Mouse (Mus musculus): ENCODE data around the gene Sdccag8. TPM values are rescaled to one million over a fixed set of nuclear protein-coding genes. Genes with fewer than 3 reads are reported as not detected.

Gene Sdccag8
- total RNA-seq, 2 experiments from 2014 or later, result 9.8 to 12.7 TPM

GRCm38 (mm10) chr1:176874155-176874554, 59.7 kb downstream of the Sdccag8 start:
- no peak for DNase-seq (ENCODE audit: low spot score in 2 of 2)

- DNase-seq (ENCODE audit: low spot score in 2 of 2), result peak; percentile 37 to 45
Measured at GRCm38 (mm10) chr1:176877756-176878155, 63.3 kb downstream of the Sdccag8 start.

GRCm38 (mm10) chr1:176879005-176879404, 64.5 kb downstream of the Sdccag8 start:
- DNase-seq (ENCODE audit: low spot score in 2 of 2), result peak in 1 of 2 experiments; percentile 51

GRCm38 (mm10) chr1:176879614-176880013, 65.2 kb downstream of the Sdccag8 start:
- no peak for DNase-seq (ENCODE audit: low spot score in 2 of 2)

GRCm38 (mm10) chr1:176880101-176880500, 65.6 kb downstream of the Sdccag8 start:
- DNase-seq (ENCODE audit: low spot score in 2 of 2), result no peak

- no peak for DNase-seq (ENCODE audit: low spot score in 2 of 2)
Measured at GRCm38 (mm10) chr1:176880943-176881342, 66.5 kb downstream of the Sdccag8 start.

GRCm38 (mm10) chr1:176885207-176885933, 70.9 kb downstream of the Sdccag8 start:
- no peak for DNase-seq (ENCODE audit: low spot score in 2 of 2)

GRCm38 (mm10) chr1:176886002-176886401, 71.5 kb downstream of the Sdccag8 start:
- no peak for DNase-seq (ENCODE audit: low spot score in 2 of 2)

- no peak for DNase-seq (ENCODE audit: low spot score in 2 of 2)
Measured at GRCm38 (mm10) chr1:176903741-176904140, 89.3 kb downstream of the Sdccag8 start.

GRCm38 (mm10) chr1:176915946-176916345, 101.5 kb downstream of the Sdccag8 start:
- DNase-seq (ENCODE audit: low spot score in 2 of 2), result no peak

- DNase-seq (ENCODE audit: low spot score in 2 of 2), result peak in 1 of 2 experiments; percentile 21
Measured at GRCm38 (mm10) chr1:176919486-176919885, 105.0 kb downstream of the Sdccag8 start.

- DNase-seq (ENCODE audit: low spot score in 2 of 2), result no peak
Measured at GRCm38 (mm10) chr1:176922842-176923241, 108.4 kb downstream of the Sdccag8 start.

- DNase-seq (ENCODE audit: low spot score in 2 of 2), result no peak
Measured at GRCm38 (mm10) chr1:176926009-176926408, 111.5 kb downstream of the Sdccag8 start.

- DNase-seq (ENCODE audit: low spot score in 2 of 2), result no peak
Measured at GRCm38 (mm10) chr1:176927312-176927711, 112.9 kb downstream of the Sdccag8 start.

- DNase-seq (ENCODE audit: low spot score in 2 of 2), result peak; percentile 58 to 70
Measured at GRCm38 (mm10) chr1:176929710-176930109, 115.2 kb downstream of the Sdccag8 start.

- DNase-seq (ENCODE audit: low spot score in 2 of 2), result no peak
Measured at GRCm38 (mm10) chr1:176930574-176930973, 116.1 kb downstream of the Sdccag8 start.

GRCm38 (mm10) chr1:176930981-176931500, 116.6 kb downstream of the Sdccag8 start:
- DNase-seq (ENCODE audit: low spot score in 2 of 2), result no peak

- peak; percentile 33 to 51 for DNase-seq (ENCODE audit: low spot score in 2 of 2)
Measured at GRCm38 (mm10) chr1:176931511-176931910, 117.1 kb downstream of the Sdccag8 start.

- DNase-seq (ENCODE audit: low spot score in 2 of 2), result no peak
Measured at GRCm38 (mm10) chr1:176932320-176932950, 118.0 kb downstream of the Sdccag8 start.

- DNase-seq (ENCODE audit: low spot score in 2 of 2), result peak; percentile 64 to 73
Measured at GRCm38 (mm10) chr1:176933319-176933718, 118.9 kb downstream of the Sdccag8 start.

- peak in 1 of 2 experiments; percentile 30 for DNase-seq (ENCODE audit: low spot score in 2 of 2)
Measured at GRCm38 (mm10) chr1:176934043-176934762, 119.7 kb downstream of the Sdccag8 start.

GRCm38 (mm10) chr1:176939901-176940341, 125.5 kb downstream of the Sdccag8 start:
- no peak for DNase-seq (ENCODE audit: low spot score in 2 of 2)
